Mouse (Mus musculus): ENCODE data around the gene Henmt1.

Henmt1 gene

GRCm38 (mm10) chr3:108939573-108939972 lies at the start of gene Henmt1:
Gene Henmt1 (plus strand): TSS chr3:108939873.
- DNase-seq (ENCODE audit: low read depth, low spot score): no peak

- DNase-seq (ENCODE audit: low read depth, low spot score): no peak
Observed at GRCm38 (mm10) chr3:108889908-108890307, 49.8 kb upstream of the Henmt1 start, which contains the start of gene Fndc7. Gene Fndc7 (minus strand): TSS chr3:108890008.

- no peak for DNase-seq (ENCODE audit: low read depth, low spot score)
Observed at GRCm38 (mm10) chr3:108892080-108892479, 47.6 kb upstream of the Henmt1 start.

- no peak for DNase-seq (ENCODE audit: low read depth, low spot score)
Observed at GRCm38 (mm10) chr3:108892914-108893313, 46.8 kb upstream of the Henmt1 start.

- no peak for DNase-seq (ENCODE audit: low read depth, low spot score)
Observed at GRCm38 (mm10) chr3:108898640-108899039, 41.0 kb upstream of the Henmt1 start.

- DNase-seq (ENCODE audit: low read depth, low spot score): no peak
Observed at GRCm38 (mm10) chr3:108900147-108900546, 39.5 kb upstream of the Henmt1 start.

- no peak for DNase-seq (ENCODE audit: low read depth, low spot score)
Observed at GRCm38 (mm10) chr3:108900681-108901080, 39.0 kb upstream of the Henmt1 start.

- no peak for DNase-seq (ENCODE audit: low read depth, low spot score)
Observed at GRCm38 (mm10) chr3:108902038-108902437, 37.6 kb upstream of the Henmt1 start.

- no peak for DNase-seq (ENCODE audit: low read depth, low spot score)
Observed at GRCm38 (mm10) chr3:108902934-108903333, 36.7 kb upstream of the Henmt1 start.

GRCm38 (mm10) chr3:108910303-108911080 lies 29.2 kb upstream of the Henmt1 start:
- DNase-seq (ENCODE audit: low read depth, low spot score): no peak

- no peak for DNase-seq (ENCODE audit: low read depth, low spot score)
Observed at GRCm38 (mm10) chr3:108911081-108911547, 28.6 kb upstream of the Henmt1 start.

GRCm38 (mm10) chr3:108911548-108912413 lies 27.9 kb upstream of the Henmt1 start, which contains the start of gene Prpf38b:
Gene Prpf38b (minus strand): TSS chr3:108911727.
- peak; percentile 96 for DNase-seq (ENCODE audit: low read depth, low spot score)

GRCm38 (mm10) chr3:108915999-108916398 lies 23.7 kb upstream of the Henmt1 start:
- DNase-seq (ENCODE audit: low read depth, low spot score): no peak

- no peak for DNase-seq (ENCODE audit: low read depth, low spot score)
Observed at GRCm38 (mm10) chr3:108916857-108917256, 22.8 kb upstream of the Henmt1 start.

- no peak for DNase-seq (ENCODE audit: low read depth, low spot score)
Observed at GRCm38 (mm10) chr3:108917986-108918385, 21.7 kb upstream of the Henmt1 start.

- DNase-seq (ENCODE audit: low read depth, low spot score): no peak
Observed at GRCm38 (mm10) chr3:108918852-108919251, 20.8 kb upstream of the Henmt1 start.

- no peak for DNase-seq (ENCODE audit: low read depth, low spot score)
Observed at GRCm38 (mm10) chr3:108920442-108921070, 19.1 kb upstream of the Henmt1 start.

- no peak for DNase-seq (ENCODE audit: low read depth, low spot score)
Observed at GRCm38 (mm10) chr3:108921822-108922221, 17.9 kb upstream of the Henmt1 start.

- DNase-seq (ENCODE audit: low read depth, low spot score): no peak
Observed at GRCm38 (mm10) chr3:108925677-108926076, 14.0 kb upstream of the Henmt1 start.

- no peak for DNase-seq (ENCODE audit: low read depth, low spot score)
Observed at GRCm38 (mm10) chr3:108926308-108926707, 13.4 kb upstream of the Henmt1 start.

GRCm38 (mm10) chr3:108933557-108933956 lies 6.1 kb upstream of the Henmt1 start:
- no peak for DNase-seq (ENCODE audit: low read depth, low spot score)

- no peak for DNase-seq (ENCODE audit: low read depth, low spot score)
Observed at GRCm38 (mm10) chr3:108938691-108939090, 982 bp upstream of the Henmt1 start.
